Mouse (Mus musculus) heart, adult 8-10 months (tissue): ENCODE measurements around the gene Pxk. TPM values are rescaled to one million over a fixed set of nuclear protein-coding genes. Genes with fewer than 3 reads are reported as not detected.

Experiments used
- DNase-seq: peaks from one replicate; pipeline ENCODE4 v3.0.0; 2022; ENCODE audit warnings: low spot score
- total RNA-seq, 4 experiments: library from RNA; stranded (reverse); gene quantifications; 2 replicates each; pipeline ENCODE4 v1.2.4; 2022

Gene Pxk
- total RNA-seq, 4 experiments from 2014 or later: 21.5 to 25.4 (median 24.6) TPM

- peak; percentile 35 for DNase-seq
These were observed 47.9 kb downstream of the Pxk start for GRCm38 (mm10) chr14:8145594-8146558.

GRCm38 (mm10) chr14:8146611-8147223 is 48.7 kb downstream of the Pxk start:
- DNase-seq: no peak

GRCm38 (mm10) chr14:8148842-8149241 is 50.8 kb downstream of the Pxk start:
- DNase-seq: no peak

- DNase-seq: no peak
These were observed 53.7 kb downstream of the Pxk start for GRCm38 (mm10) chr14:8151757-8152156.

GRCm38 (mm10) chr14:8154072-8154471 is 56.1 kb downstream of the Pxk start:
- DNase-seq: no peak

GRCm38 (mm10) chr14:8156947-8157346 is 58.9 kb downstream of the Pxk start:
- no peak for DNase-seq

GRCm38 (mm10) chr14:8158721-8159120 is 60.7 kb downstream of the Pxk start:
- DNase-seq: no peak

- no peak for DNase-seq
These were observed 61.1 kb downstream of the Pxk start for GRCm38 (mm10) chr14:8159141-8159540.

GRCm38 (mm10) chr14:8161777-8162176 is 63.8 kb downstream of the Pxk start:
- no peak for DNase-seq

- DNase-seq: no peak
These were observed 66.5 kb downstream of the Pxk start for GRCm38 (mm10) chr14:8164463-8164862.

- DNase-seq: peak; percentile 100
These were observed 74.7 kb downstream of the Pxk start, which contains the start of gene Pdhb for GRCm38 (mm10) chr14:8172507-8173410. TSS of gene Pdhb (minus strand) at chr14:8173025.

GRCm38 (mm10) chr14:8173542-8174250 is 75.7 kb downstream of the Pxk start:
- DNase-seq: peak; percentile 24

- peak; percentile 19 for DNase-seq
These were observed 76.6 kb downstream of the Pxk start for GRCm38 (mm10) chr14:8174634-8175033.

GRCm38 (mm10) chr14:8176251-8176650 is 78.2 kb downstream of the Pxk start:
- no peak for DNase-seq

GRCm38 (mm10) chr14:8180371-8181035 is 82.5 kb downstream of the Pxk start:
- no peak for DNase-seq

GRCm38 (mm10) chr14:8183330-8183729 is 85.3 kb downstream of the Pxk start:
- no peak for DNase-seq

- no peak for DNase-seq
These were observed 88.5 kb downstream of the Pxk start for GRCm38 (mm10) chr14:8186278-8187045.

GRCm38 (mm10) chr14:8190556-8190955 is 92.5 kb downstream of the Pxk start:
- no peak for DNase-seq

GRCm38 (mm10) chr14:8191331-8191965 is 93.4 kb downstream of the Pxk start:
- DNase-seq: no peak
